Mouse (Mus musculus) testis, adult 2 months (tissue): ENCODE measurements around the gene Krtap27-1.

Experiments used
- CTCF ChIP-seq: fragments of 200-500 bp; IDR thresholded peaks from 2 replicates; pipeline ENCODE4 v1.5.1; 2012; ENCODE audit warnings: low read depth, mild to moderate bottlenecking, inconsistent platforms, low read length, moderate library complexity; ENCODE audit not compliant: control insufficient read depth, insufficient read depth, insufficient replicate concordance
- POLR2A ChIP-seq: fragments of 200-500 bp; IDR thresholded peaks from 2 replicates; pipeline ENCODE4 v1.6.1; 2012; ENCODE audit warnings: low read depth, mild to moderate bottlenecking, inconsistent platforms, low read length, moderate library complexity; ENCODE audit not compliant: control insufficient read depth

- TF ChIP-seq POLR2A (no peak), CTCF (no peak)
Measured at GRCm38 (mm10) chr16:88711245-88711644, 39.8 kb upstream of the Krtap27-1 start.
